Mouse (Mus musculus): ENCODE data around the gene Ndufa13. TPM values are rescaled to one million over a fixed set of nuclear protein-coding genes. Genes with fewer than 3 reads are reported as not detected.

Ndufa13 gene
- polyA plus RNA-seq, 1 experiment from 2014 or later = 46.3 TPM

- H3K79me2 ChIP-seq (ENCODE audit: inconsistent target) = peaks cover 65% of the 10 kb centered on the region
- no peak overlapping the region for H3K4me3 ChIP-seq (ENCODE audit: inconsistent target)
- H3K36me3 ChIP-seq (ENCODE audit: inconsistent target) = 0 out of 2 replicates have a peak, but pooled peaks cover 9% of the 10 kb centered on the region
- WGBS (ENCODE audit: missing documents) = 95% methylated on average over 2 of the region's 2 CpGs
- no peak overlapping the region for H3K27ac ChIP-seq
Measured at GRCm38 (mm10) chr8:69899876-69900275, 2.5 kb downstream of the Ndufa13 start.

- WGBS (ENCODE audit: missing documents) = 80% methylated on average over 4 of the region's 6 CpGs
- peaks cover 19% of the 10 kb centered on the region; the same call in 1 of the 2 replicates for H3K36me3 ChIP-seq (ENCODE audit: inconsistent target)
- H3K4me3 ChIP-seq (ENCODE audit: inconsistent target) = no peak overlapping the region
- H3K27ac ChIP-seq = no peak overlapping the region
- H3K79me2 ChIP-seq (ENCODE audit: inconsistent target) = peaks cover 69% of the 10 kb centered on the region
Measured at GRCm38 (mm10) chr8:69897857-69898256, 4.5 kb downstream of the Ndufa13 start.

- H3K27ac ChIP-seq = no peak overlapping the region
- 95% methylated on average over 3 of the region's 4 CpGs for WGBS (ENCODE audit: missing documents)
- H3K4me3 ChIP-seq (ENCODE audit: inconsistent target) = no peak overlapping the region
- H3K79me2 ChIP-seq (ENCODE audit: inconsistent target) = peaks cover 64% of the 10 kb centered on the region
- H3K36me3 ChIP-seq (ENCODE audit: inconsistent target) = peaks cover 25% of the 10 kb centered on the region; the same call in 1 of the 2 replicates
Measured at GRCm38 (mm10) chr8:69895772-69896451, 6.4 kb downstream of the Ndufa13 start.

GRCm38 (mm10) chr8:69894836-69895332 is 7.5 kb downstream of the Ndufa13 start:
- 82% methylated on average over 6 of the region's 6 CpGs for WGBS (ENCODE audit: missing documents)
- Histone ChIP-seq H3K79me2 (ENCODE audit: inconsistent target) (peaks cover 54% of the 10 kb centered on the region), H3K36me3 (ENCODE audit: inconsistent target) (peaks cover 25% of the 10 kb centered on the region; the same call in 1 of the 2 replicates), H3K4me3 (ENCODE audit: inconsistent target) (no peak overlapping the region), H3K27ac (no peak overlapping the region)

GRCm38 (mm10) chr8:69893863-69894262 is 8.5 kb downstream of the Ndufa13 start:
- Histone ChIP-seq H3K27ac (no peak overlapping the region), H3K4me3 (ENCODE audit: inconsistent target) (no peak overlapping the region), H3K36me3 (ENCODE audit: inconsistent target) (peaks cover 25% of the 10 kb centered on the region; the same call in 1 of the 2 replicates), H3K79me2 (ENCODE audit: inconsistent target) (peaks cover 44% of the 10 kb centered on the region)
- WGBS (ENCODE audit: missing documents) = 89% methylated on average over 17 of the region's 17 CpGs

GRCm38 (mm10) chr8:69890813-69891241 is 11.5 kb downstream of the Ndufa13 start:
- 61% methylated on average over 19 of the region's 19 CpGs for WGBS (ENCODE audit: missing documents)
- Histone ChIP-seq H3K79me2 (ENCODE audit: inconsistent target) (peaks cover 13% of the 10 kb centered on the region), H3K27ac (no peak overlapping the region), H3K4me3 (ENCODE audit: inconsistent target) (no peak overlapping the region), H3K36me3 (ENCODE audit: inconsistent target) (peaks cover 18% of the 10 kb centered on the region; the same call in 1 of the 2 replicates)

GRCm38 (mm10) chr8:69888902-69889301 is 13.5 kb downstream of the Ndufa13 start:
- Histone ChIP-seq H3K27ac (no peak overlapping the region), H3K4me3 (ENCODE audit: inconsistent target) (no peak overlapping the region), H3K36me3 (ENCODE audit: inconsistent target) (peaks cover 12% of the 10 kb centered on the region; the same call in 1 of the 2 replicates), H3K79me2 (ENCODE audit: inconsistent target) (no peaks in the 10 kb centered on the region)
- WGBS (ENCODE audit: missing documents) = 12% methylated on average over 32 of the region's 32 CpGs

GRCm38 (mm10) chr8:69888244-69888866 is 14.0 kb downstream of the Ndufa13 start:
- H3K79me2 ChIP-seq (ENCODE audit: inconsistent target) = no peaks in the 10 kb centered on the region
- H3K27ac ChIP-seq = no peak overlapping the region
- 11% methylated on average over 23 of the region's 24 CpGs for WGBS (ENCODE audit: missing documents)
- peaks cover 6% of the 10 kb centered on the region; the same call in 1 of the 2 replicates for H3K36me3 ChIP-seq (ENCODE audit: inconsistent target)
- no peak overlapping the region for H3K4me3 ChIP-seq (ENCODE audit: inconsistent target)

GRCm38 (mm10) chr8:69887289-69888243 is 14.8 kb downstream of the Ndufa13 start, which contains the start of gene Cilp2:
Gene Cilp2, minus strand, starts transcription at chr8:69887687.
- Histone ChIP-seq H3K36me3 (ENCODE audit: inconsistent target) (peaks cover 4% of the 10 kb centered on the region; the same call in 1 of the 2 replicates), H3K4me3 (ENCODE audit: inconsistent target) (no peak within 1 kb of the TSS), H3K27ac (no peak within 1 kb of the TSS), H3K79me2 (ENCODE audit: inconsistent target) (no peaks in the 10 kb centered on the region)
- 1% methylated on average over 60 of the region's 60 CpGs for WGBS (ENCODE audit: missing documents)

GRCm38 (mm10) chr8:69884141-69884540 is 18.2 kb downstream of the Ndufa13 start:
- H3K79me2 ChIP-seq (ENCODE audit: inconsistent target) = no peaks in the 10 kb centered on the region
- H3K27ac ChIP-seq = no peak overlapping the region
- H3K4me3 ChIP-seq (ENCODE audit: inconsistent target) = no peak overlapping the region
- 43% methylated on average over 11 of the region's 13 CpGs for WGBS (ENCODE audit: missing documents)
- H3K36me3 ChIP-seq (ENCODE audit: inconsistent target) = no peaks in the 10 kb centered on the region

GRCm38 (mm10) chr8:69882833-69883600 is 19.3 kb downstream of the Ndufa13 start:
- Histone ChIP-seq H3K79me2 (ENCODE audit: inconsistent target) (no peaks in the 10 kb centered on the region), H3K27ac (no peak overlapping the region), H3K36me3 (ENCODE audit: inconsistent target) (no peaks in the 10 kb centered on the region), H3K4me3 (ENCODE audit: inconsistent target) (no peak overlapping the region)
- 30% methylated on average over 42 of the region's 52 CpGs for WGBS (ENCODE audit: missing documents)

- H3K79me2 ChIP-seq (ENCODE audit: inconsistent target) = no peaks in the 10 kb centered on the region
- no peak overlapping the region for H3K4me3 ChIP-seq (ENCODE audit: inconsistent target)
- 14% methylated on average over 94 of the region's 103 CpGs for WGBS (ENCODE audit: missing documents)
- H3K27ac ChIP-seq = no peak overlapping the region
- H3K36me3 ChIP-seq (ENCODE audit: inconsistent target) = no peaks in the 10 kb centered on the region
Measured at GRCm38 (mm10) chr8:69882021-69882756, 20.2 kb downstream of the Ndufa13 start.

GRCm38 (mm10) chr8:69881261-69881865 is 21.0 kb downstream of the Ndufa13 start:
- 40% methylated on average over 73 of the region's 79 CpGs for WGBS (ENCODE audit: missing documents)
- Histone ChIP-seq H3K27ac (no peak overlapping the region), H3K36me3 (ENCODE audit: inconsistent target) (no peaks in the 10 kb centered on the region), H3K79me2 (ENCODE audit: inconsistent target) (no peaks in the 10 kb centered on the region), H3K4me3 (ENCODE audit: inconsistent target) (no peak overlapping the region)

Data from macrophage (primary cell).